Mouse (Mus musculus) cerebellum, postnatal 25 days (tissue): Measurements from ENCODE around the gene Gpkow.

Experiments used
- DNase-seq, 2 experiments: peaks; one replicate each; pipeline ENCODE4 v3.0.0; 2021; ENCODE audit warnings: mixed read lengths in 2 of 2

Gpkow gene

DNA sequence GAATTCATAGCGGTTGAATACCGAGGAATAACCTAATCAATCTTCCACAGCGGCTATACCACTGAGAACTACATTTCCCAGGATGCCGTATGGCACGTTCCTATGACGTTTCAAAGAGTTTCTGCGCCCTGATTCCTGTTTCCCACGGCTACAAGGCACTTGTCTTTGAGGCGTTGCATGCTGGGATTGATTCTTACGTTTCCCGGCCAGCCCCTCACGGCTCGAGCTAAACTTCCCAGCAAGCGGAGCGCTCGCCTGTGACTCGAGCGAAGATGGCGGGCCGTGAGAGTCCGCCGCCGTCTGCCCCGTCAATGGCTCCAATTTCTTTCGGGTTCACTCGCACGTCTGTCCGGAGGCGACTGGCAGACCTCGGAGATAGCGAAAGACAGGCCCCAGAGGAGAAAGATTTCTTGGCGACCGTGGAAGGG is at the start of gene Gpkow:
Gene Gpkow, plus strand, starts transcription at position 178 of the 428 bp plus-strand sequence.
- DNase-seq: peak; percentile 82 to 85

DNA sequence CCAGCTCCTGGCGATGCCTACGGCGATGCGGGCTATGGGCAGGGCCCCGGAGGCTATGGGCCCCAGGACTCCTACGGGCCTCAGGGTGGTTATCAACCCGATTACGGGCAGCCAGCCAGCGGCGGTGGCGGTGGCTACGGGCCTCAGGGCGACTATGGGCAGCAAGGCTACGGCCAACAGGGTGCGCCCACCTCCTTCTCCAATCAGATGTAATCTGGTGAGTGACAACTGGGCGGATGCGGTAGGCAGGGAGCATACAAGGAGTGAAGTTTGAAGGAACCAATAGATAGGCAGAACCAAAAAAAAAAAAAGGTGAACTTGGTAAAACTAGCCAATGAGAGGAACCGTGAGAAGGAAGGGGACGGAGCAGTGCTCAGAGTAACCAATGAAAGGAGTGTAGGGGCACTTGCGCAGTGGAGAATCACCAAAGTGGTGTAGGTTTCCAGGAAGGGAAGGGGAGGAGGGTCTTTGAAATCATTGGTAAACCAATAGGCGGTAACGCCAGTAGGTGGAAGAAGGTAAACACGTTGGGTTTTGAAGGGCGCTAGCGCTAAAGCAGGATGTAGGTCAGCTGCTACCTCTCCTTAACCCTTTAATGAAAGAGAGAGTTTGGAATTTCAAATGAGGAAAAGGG is 48.1 kb upstream of the Gpkow start:
- peak; percentile 54 to 72 for DNase-seq

DNA sequence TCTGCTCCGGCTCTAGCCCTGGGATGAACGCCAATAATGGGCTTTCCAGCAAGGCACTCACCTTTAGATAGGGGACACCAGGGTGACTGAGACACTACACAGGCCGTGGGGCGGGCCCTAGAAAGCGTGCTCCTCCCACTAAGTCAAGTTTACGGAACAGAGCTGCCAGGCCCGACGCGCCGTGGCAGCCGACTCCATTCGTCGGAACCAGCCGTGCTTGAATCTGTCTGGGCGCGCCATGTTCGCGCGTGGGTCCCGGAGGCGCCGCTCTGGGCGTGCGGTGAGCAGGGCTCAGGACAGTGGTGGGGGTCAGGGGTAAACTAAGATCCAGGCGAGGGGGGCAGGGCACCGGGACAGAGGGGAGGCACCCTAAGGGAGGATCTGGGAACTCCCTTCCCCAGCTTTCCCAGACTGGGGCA is 39.7 kb upstream of the Gpkow start, which contains the start of gene Prickle3:
Gene Prickle3, plus strand, starts transcription at position 40 of the 419 bp plus-strand sequence.
- peak in 1 of 2 experiments; percentile 46 for DNase-seq

DNA sequence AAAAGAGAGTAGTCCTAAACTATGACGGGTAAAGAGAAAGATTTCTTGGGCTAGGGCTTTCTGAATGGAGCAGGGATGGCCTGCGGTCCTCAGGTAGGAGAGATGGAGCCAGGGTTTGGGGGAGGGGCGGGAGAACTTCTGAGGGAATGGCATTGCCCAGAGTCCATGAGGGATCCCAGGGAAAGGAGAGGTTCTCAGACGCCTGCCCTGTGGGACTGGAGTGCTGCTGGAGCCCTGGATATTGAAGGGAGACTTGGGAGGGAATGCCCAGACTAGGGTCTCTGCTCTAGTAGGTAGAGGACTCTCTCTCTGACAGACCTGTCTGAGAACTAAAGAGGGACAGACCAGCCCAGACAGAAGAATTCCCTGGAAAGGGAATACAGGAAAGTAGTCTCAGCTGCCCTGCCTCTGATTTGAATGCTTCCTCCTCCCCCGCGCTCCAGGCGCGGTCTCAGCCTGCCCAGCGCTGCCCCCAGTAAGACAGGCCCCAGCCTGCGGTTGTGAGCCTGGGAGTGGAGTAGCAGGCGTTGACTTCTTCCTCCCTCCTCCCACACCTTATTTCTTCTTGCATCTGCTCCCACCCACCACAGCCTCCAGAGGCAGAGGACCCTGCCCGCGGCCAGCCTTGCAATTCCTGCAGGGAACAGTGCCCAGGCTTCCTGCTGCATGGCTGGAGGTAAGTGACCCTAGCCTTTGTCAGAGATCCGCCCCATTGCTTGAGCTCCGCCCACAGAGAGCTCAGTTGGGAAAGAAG is 38.7 kb upstream of the Gpkow start:
- DNase-seq: no peak

DNA sequence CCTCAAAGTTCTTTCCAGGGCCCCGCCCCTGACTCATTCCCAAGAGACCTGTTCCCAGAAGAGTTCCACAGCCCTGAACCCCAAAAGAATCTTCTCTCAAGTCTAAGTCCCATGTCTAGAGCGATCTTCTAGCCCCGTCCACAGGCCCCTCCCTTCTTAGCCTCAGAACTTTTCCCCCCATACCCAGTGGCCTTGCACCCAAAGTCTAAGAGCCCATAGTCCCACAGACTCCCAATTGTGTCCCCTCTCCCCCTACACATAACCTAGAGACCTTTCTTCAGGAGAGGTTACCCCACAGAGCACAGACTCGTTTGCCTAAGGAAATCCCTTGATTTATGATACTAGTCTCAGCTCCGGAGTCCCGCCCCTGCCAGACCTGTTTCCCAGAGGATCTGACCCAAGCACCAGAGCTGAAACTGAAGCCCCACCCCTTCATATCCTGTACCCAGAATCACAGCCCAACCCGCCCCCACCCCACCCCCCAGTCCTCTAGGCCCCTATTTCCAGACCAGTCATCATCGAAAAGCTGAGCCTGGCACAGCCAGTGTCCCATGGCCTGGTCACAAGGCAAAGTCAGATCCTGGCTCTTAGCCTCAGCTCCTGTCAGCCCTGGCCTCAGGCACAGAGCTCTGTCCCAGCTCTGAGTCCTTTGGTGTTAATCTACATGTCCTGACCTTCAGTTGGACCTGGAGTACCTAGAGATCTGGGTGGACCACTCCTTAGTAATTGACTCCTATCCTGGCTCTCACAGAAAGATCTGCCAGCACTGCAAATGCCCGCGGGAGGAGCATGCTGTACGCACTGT is 37.9 kb upstream of the Gpkow start:
- DNase-seq: no peak

DNA sequence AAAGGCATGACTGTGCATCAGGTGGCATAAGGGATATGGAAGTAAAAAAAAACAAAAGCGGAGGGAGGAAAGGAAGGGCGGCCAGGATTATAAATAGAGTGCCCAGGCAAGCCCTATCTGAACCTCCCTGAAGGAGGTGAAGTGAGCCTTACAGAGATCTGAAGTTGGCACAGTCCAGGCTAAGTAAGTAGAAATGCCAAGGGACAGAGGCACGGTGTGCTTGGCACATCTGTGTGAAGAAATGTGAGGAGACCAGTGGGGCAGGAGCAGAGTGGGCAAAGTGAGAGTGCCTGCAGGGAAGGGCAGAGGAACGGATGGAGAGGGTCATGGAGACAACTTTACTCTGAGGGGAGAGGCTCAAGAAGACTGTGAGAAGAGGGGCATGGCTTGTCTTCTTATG is 35.8 kb upstream of the Gpkow start:
- no peak for DNase-seq

DNA sequence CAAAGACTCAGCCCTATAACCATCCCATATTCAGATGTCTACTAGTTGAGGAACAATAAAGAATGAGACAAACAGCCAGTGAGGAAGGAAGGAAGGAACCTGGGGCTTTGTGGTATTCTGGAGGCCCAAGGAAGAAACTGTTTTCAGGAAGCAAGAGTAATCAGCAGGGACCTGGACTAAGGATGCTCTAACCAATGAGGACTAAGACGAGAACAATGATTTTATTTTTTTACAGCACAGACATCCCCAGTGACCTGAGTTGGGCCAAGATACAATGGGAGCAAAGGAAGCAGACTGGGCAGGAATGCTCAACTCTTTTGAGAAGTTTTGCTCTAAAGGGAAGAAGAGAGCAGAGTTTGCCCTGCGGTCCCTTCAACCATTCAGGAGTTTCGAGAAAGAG is 34.0 kb upstream of the Gpkow start:
- no peak for DNase-seq

DNA sequence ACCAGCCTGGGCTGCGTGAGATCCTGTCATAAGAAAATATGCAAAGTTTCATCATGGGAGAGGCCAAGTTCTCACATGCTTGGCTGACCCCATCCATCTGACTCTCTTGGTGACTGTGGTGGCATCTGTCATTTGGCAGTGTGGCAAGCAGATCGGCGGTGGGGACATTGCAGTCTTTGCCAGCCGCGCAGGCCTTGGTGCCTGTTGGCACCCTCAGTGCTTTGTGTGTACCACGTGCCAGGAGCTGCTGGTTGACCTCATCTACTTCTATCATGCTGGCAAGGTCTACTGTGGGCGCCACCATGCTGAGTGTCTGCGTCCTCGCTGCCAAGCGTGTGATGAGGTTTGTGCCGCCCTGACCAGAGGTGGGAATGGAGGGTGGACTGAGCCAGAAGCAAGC is 32.1 kb upstream of the Gpkow start:
- DNase-seq: peak; percentile 72 to 81

DNA sequence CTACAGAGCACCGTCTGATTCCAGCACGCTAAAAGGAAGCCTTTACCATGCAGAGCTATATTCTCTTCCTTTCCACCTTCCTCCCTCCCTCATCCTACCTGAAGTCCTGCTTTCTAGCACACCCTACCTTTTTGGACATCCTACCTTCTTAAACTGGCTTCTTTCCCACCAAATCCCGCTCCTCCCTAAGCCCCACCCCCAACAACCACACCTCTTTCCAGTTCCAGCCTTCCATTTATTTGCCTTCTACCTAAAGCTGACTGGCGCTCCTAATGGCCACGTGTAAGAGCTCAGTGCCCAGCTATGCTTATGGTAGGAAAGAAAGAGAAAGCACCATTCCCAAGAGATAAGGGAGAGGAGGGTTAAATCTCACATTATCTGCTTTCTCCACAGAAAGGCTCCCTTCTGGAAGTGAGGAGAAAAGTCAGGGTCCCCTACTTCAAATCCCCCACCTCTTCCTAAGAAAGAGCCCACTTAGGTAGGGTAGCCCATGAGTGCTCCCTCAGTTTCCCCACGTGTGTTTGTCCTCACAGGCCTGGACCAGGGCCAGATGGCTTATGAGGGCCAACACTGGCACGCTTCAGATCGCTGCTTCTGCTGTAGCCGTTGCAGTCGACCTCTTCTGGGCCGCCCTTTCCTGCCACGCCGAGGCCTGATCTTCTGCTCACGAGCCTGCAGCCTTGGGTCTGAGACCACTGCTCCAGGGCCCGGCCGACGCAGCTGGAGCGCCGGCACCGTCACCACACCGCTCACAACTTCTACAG is 31.0 kb upstream of the Gpkow start:
- no peak for DNase-seq

DNA sequence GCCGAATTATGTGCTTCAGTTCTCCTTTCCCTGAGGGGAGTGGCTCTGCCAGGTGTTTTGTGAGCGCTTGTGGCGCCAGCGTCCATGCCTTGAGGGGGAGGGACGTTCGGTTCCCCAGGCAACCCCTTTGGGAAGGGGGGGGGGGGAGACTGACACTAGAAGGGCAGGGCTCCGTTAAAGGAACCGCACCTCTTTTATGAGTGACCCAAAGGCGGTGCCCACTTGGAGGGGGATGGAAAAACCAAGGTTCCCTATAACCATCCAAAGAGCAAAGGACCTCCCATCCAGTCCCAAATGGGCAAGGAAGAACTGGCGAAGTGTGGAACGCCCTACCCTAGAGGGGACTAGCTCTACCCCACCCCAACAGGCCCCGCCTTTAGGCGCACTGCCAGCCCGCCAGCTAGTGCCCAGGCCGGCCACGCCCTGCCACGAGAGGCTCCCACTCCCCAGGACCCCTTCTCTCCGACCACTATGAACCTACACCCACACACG is 26.5 kb upstream of the Gpkow start:
- DNase-seq: peak; percentile 65 to 72

DNA sequence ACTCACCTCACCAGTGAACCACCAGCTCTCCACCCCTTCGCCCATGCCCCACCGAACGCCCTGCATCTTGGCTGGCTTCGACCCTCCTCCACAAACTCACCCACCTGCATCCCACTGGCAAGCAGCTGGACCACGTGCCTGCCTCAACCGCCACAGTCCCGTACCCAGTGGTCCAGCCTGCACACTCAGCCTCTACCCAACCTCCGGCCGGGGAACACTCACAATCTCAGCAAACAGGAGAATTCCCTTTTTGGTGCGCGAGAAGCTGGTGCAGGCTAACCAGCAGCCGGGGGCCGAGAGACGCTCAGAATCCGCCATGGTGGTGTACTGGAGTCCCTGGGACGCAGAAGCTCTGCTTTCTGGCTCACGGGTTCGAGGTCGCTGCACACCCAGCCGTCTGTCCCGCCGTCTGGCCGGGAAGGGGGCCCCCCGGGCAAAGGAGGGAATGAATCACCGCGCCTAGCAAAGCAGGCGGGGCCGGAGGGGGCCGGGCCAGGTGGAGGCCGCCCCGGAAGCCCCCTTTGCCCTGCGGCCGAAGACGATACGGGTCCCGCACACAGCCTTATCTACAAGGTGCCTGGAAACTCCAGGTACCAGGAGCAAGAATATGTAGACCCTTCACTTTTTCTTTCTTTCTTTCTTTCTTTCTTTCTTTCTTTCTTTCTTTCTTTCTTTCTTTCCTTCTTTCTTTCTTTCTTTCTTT is 25.9 kb upstream of the Gpkow start, which contains the start of gene Plp2:
Gene Plp2, minus strand, starts transcription at position 470 of the 703 bp plus-strand sequence.
- peak; percentile 26 to 41 for DNase-seq

DNA sequence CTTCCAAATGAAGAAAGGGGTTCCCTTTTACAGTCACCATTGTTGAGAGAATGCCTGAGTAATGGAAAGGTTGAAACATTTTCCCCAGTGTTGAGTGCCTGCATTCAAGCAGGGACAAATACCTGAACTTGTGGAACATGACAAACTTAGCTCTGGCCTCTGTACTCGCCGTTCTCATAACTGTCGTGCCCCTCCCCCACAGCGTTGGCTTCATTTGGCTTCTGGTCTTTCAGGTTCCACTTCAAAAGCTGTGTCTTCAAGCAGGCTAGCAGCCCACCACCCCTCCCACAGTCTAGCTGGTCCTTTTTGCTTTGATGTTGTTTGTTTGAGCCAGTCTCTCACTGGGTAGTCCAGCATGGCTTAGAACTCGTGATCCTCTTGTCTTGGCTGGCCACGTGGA is 24.2 kb upstream of the Gpkow start:
- no peak for DNase-seq

DNA sequence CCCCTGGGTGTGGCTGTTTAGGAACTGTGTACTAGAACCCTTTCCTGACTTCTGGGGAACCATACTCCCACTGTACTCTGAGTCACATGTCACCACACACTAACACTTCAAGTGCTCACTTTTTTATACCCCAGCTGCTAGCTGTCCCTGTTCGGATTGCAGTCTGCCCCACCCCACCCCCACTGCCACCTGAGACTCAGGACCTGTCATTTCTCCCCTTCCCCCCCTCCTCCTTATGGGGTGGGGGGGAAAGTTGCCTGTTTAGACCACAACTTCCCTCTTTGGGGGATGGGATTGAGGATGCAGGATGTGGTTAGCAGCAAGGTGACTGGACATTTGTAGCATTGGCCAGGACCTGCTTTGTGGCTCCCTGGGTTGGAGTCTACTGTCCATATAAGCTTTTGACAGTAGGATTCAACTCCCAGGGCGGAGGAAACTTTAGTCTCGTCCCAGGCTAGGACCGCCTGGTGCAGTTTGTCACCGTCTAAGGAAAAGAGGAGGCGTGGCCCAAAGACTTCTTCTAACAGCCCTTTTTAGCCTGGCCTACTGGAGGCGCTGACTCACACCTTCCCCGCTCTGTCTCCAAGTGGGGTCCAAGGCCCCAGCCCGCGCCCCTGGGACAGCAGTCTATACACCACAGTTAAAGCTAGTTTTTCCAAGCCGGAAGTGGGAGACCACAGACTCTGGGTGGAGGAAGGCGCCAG is 23.2 kb upstream of the Gpkow start:
- no peak for DNase-seq

DNA sequence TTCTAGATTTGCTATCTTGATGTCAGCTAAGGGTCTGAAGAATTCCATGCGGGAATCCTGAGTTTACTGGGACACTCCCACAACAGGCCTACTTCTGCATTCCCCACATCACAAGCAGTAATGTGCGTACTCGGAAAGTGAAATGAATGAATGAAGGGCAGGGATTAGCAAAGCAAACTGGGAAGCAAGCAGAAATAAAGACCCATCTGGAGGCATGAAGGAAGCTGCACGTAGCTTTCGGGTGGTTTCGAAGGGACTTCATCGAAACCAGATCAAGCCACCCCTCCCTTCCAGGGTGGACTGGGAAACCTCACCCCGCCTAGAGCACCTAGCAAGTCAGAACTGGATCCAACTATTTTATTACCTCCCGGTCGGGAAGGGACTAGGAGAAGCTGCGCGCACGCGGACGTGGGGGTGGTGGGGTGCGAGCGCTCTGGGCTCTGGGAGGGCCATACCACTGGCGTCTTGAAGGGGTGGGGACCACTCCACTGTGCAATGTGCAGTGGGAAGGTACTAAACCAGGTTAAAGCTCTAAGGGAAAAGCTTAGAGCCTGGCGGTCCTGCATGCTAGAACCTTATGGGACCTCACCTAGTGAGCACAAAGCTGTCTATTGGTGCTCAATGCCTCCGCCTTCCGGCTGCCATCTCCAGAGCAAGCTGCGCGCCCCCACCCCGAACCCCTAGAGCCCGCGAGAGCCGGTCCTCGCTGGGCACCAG is 22.5 kb upstream of the Gpkow start:
- peak in 1 of 2 experiments; percentile 27 for DNase-seq

DNA sequence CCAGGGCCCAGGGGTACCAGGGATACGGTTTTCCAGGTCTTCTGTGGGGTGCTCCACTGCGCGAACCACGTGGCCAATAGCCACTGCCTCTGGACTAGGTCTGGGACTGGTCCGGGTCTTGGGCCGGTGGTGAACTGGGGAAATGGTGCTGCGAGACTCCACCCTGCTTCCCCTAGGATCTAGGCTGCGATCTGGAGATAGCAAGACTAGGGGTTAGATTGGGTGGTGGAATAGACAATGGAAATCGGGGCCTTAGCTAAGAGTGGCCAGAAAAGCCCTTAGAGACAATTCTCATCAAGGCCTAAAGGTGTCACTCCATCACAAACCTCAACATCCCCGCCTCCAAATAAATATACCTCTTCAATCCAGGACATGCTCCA is 21.9 kb upstream of the Gpkow start:
- no peak for DNase-seq

DNA sequence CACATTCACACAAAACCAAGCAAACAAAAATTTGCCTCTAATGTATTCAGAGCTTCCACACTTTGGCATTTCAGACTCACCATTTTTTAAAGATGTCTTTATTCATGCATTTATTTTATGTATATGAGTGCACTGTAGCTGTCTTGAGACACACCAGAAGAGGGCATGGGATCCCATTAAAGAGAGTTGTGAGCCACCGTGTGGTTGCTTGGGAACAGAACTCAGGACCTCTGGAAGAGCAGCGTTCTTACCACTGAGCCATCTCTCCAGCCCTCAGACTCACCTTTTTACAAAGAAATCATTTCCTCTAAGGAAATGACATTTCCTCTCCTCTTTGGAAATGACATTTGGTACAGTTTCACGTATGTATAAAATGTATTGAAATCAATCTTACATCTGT is 17.9 kb upstream of the Gpkow start:
- no peak for DNase-seq

DNA sequence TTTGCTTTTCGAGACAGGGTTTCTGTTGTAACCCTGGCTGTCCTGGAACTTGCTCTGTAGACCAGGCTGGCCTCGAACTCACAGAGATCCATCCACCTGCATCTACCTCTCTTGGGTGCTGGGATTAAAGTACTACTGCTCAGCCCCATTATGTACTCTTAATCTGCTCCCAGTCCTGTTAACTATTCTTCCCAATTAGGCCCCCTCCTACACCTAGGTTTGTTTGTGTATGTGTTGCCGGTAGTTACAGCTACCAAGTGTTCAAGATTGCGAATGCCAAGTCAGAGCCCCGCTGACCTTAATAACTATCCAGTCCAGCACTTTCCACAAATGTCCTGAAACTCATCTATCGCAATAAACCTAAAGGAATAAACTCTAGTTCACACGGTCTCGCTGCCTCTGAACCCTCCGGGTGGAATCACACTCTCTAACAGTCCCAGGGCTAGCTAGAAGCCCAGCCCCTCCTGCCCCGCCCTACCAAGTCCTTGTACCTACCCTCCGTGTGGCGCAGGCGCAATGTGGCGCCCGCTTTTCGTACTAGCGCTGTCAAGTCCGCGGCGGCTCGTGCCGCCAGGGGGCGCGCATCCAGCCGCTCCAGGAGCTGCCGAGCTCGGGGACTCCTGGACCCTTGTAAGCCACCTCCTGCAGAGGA is 17.4 kb upstream of the Gpkow start:
- DNase-seq: peak; percentile 87 to 94

DNA sequence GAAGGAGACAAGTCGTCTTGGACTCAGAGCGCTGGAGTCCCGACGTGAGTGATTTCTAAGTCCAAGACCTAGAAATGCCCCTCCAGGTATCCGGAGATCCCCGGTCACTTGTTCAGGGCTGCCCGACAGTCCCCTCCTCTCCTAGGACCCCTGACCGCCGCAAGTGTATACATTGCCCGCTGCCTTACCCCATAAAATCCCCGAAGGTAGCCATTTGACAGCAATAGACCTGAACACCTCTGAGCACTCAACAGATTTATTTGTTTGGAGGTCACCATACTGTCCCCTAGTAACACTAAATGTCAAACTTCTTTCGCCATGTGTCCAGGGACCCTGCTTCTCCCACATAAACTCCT is 16.9 kb upstream of the Gpkow start:
- DNase-seq: no peak

DNA sequence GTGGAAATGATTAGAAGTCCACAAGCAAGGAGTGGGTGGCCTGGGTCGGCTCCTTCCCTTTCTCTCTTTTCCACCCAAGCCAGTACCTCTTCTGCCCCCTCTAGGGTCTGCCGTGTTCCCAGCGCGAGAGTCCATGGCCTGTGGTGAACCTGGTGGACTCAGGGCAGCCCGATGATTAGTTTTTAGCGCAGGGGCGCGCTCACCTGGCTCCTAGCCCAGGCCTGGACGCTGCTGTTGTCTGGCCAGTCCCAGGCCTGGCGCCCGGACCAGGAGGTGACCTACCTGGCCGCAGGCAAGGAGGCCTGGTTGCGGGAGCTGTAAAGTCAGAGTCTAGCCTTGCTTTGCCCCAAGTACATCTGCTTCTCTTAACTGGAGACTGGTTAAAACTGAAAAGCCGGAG is 16.1 kb upstream of the Gpkow start, which contains the start of gene Magix:
Gene Magix, minus strand, starts transcription at position 388 of the 400 bp plus-strand sequence.
- DNase-seq: peak; percentile 62 to 72

DNA sequence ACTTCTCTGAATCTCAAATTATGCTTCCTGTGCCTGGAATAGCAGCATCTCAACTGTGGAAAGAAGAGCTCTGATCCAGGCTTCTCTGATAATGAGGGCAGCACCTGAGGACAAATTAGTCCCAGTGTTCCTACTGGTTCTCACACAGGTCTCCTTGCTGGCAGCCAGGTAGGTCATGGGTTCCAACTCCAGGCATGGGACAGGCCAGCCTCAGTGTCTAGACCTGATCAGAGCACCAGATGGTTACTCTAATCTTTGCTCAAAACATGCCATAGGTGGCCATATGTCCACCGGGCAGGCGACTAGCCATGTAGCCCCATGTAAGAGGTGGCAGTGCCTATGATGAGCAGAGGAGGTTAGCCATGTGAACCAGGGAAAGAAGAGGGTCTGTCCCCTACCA is 8.6 kb upstream of the Gpkow start:
- peak; percentile 33 to 53 for DNase-seq
